Mouse (Mus musculus): ENCODE measurements around the gene Olfr419. TPM values are rescaled to one million over a fixed set of nuclear protein-coding genes. Genes with fewer than 3 reads are reported as not detected.

Gene Olfr419
- total RNA-seq (2023) = not detected

DNA sequence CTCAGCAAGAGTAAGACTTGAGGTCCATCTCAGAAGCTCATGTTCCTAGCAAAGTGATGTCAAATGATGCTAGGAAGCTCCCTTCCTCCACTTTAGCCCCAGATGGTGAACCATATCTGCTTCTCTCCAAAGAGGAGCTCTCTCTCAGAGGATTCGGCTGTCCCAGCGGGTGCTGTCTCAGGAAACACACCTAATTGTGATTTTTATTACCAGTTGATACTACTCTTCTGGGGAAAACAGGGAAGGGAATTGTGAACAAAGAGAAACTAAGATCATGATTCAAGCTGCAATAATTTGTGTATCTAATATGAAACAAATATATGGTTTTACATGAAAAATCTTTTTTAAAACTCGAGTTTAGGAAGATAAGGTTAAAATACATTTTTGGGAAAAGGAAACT lies at the start of gene Olfr419:
Gene Olfr419, minus strand, starts transcription at position 101 of the 400 bp plus-strand sequence.

Other genes starting within 250 kb of the Olfr419 start
- gene Ifi205, start 220.3 kb downstream of the Olfr419 start, total RNA-seq (2023) = 10 to 100 TPM; 39.0 to 47.5 TPM
- under 1 TPM in 1 of 2 experiments, not detected in 1; 0.39 TPM for gene Olfr433, start 211.4 kb downstream of the Olfr419 start, total RNA-seq (2023)
- gene Olfr432, start 202.9 kb downstream of the Olfr419 start, total RNA-seq (2023) = not detected
- gene Olfr430, start 185.5 kb downstream of the Olfr419 start, total RNA-seq (2023) = not detected
- gene Olfr429, start 167.7 kb downstream of the Olfr419 start, total RNA-seq (2023) = not detected
- not detected for gene Olfr427, start 155.2 kb downstream of the Olfr419 start, total RNA-seq (2023)
- not detected for gene Olfr231, start 130.9 kb downstream of the Olfr419 start, total RNA-seq (2023)
- gene Olfr424, start 120.5 kb downstream of the Olfr419 start, total RNA-seq (2023) = not detected
- not detected for gene Olfr420, start 96.4 kb downstream of the Olfr419 start, total RNA-seq (2023)
- gene Spta1, start 79.3 kb downstream of the Olfr419 start, total RNA-seq (2023) = under 1 TPM in 1 of 2 experiments, not detected in 1; 0.13 TPM
- gene Mptx1, start 78.5 kb upstream of the Olfr419 start, total RNA-seq (2023) = not detected
- not detected for gene Olfr417, start 113.1 kb upstream of the Olfr419 start, total RNA-seq (2023)
- gene Olfr248, start 139.0 kb upstream of the Olfr419 start, total RNA-seq (2023) = not detected
- gene Olfr414, start 172.0 kb upstream of the Olfr419 start, total RNA-seq (2023) = not detected
- gene Olfr220, start 190.0 kb upstream of the Olfr419 start, total RNA-seq (2023) = not detected
- 1 to 10 TPM; 1.4 to 2.3 TPM for gene Fmn2, start 249.8 kb upstream of the Olfr419 start, total RNA-seq (2023)

Measured in monocyte, adult 59 days (primary cell).